Mouse (Mus musculus) mouse trophoblast stem cell (cell line): Measurements from ENCODE around the gene Pde8a.

Source experiments
- in situ Hi-C, 2 experiments: fragments of 300-500 bp; cut with MseI, MboI; formaldehyde crosslinking; loops; 2 replicates in 1 of 2; 3 replicates in 1 of 2; pipeline ENCODE4 v1.15.1; 2025

Pde8a gene

DNA sequence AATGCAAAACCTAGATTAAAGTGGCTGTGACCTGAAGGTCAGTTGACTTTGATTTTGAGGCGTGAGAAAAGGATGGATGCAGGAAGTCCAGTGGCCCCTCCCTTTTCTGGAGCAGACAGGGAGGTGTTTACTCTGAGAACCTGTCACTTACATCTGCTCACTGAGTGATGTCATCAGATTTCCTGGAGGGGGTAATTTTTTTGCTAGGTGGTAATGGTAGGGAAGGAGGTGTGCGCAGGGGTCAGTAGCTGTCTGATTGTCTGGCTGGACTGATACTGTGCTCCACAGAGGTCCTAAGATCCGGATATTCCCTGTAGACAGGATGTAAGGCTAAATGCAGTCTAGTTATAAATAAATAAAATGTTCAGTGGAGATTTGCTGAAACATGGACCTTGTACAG is 59.5 kb downstream of the Pde8a start:
- in situ Hi-C loops, result no loop called here

DNA sequence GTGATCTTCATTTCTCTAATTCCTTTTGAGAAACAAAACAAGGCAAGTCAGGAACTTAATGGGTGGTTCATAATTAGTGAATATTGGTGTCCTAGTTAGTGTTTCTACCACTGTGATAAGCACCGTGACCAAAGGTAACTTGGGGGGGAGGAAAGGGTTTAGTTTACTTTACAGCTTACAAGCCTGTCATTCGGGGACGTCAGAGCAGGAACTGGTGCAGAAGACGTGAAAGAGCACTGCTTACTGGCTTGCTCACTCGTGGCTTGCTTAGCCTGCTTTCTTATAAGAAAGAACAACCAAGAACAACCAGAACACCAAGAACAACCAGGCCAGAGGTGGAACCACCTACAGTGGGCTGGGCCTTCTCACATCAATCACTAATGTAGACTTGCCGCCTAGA is 65.6 kb downstream of the Pde8a start:
- in situ Hi-C loops, result no loop called here

DNA sequence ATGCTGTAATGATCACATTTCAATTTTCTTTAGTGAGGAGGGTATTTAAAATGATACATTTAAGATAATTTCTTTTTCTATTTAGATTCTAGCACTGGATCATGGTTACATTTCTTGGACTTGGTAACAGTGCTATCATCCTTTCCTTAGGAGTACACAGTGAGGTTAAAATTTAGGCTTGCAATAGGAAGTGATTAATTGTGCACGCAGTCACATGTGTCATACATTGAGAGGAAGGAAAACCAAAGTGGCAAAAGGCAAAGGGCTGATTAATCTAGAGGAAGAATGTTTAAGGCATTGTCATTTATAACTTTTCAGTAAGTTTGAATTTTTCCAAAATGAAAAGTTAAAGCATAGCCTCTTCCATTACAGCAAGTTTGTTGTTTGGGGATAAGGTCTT is 67.8 kb downstream of the Pde8a start:
- in situ Hi-C loops, result no loop called here

DNA sequence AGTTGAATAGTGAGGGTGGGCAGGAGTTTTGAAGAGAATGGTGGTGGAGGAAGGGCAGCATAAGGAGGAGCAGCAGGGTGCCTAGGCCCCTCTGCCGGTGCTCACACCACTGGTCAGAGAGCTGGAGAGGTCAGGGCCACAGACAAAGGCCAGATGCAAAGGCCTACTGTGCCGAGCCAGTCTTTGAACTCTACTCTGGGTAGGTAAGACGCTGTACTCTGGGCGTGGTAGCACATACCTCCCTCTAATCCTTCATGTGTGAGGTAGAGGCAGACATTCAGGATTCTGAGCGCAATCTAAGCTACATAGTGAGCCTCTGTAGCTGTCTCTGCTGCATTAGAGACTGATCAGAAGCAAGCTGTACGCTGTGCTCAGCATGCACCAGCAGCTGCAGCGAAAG is 73.1 kb downstream of the Pde8a start:
- in situ Hi-C loops, result no loop called here

DNA sequence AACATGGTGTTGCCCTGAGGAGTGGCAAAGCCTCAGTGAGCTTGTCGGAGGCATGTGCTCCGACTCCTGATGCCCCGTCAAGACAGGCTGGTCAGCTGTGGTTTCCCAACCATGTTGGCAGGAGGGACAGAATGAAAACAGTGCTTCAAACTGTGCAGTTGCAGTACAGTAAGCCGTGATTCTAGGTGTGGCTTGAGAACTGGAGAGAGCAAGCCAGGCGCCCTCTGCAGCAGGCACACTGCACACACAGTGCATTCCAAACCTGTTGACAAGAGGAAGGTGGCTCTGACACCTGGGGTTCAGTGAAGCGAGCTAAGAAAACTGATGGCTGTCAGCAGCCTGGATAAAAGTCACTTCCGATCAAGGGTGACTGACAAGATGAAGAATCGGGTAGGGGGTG is 73.5 kb downstream of the Pde8a start:
- in situ Hi-C loops, result no loop called here

DNA sequence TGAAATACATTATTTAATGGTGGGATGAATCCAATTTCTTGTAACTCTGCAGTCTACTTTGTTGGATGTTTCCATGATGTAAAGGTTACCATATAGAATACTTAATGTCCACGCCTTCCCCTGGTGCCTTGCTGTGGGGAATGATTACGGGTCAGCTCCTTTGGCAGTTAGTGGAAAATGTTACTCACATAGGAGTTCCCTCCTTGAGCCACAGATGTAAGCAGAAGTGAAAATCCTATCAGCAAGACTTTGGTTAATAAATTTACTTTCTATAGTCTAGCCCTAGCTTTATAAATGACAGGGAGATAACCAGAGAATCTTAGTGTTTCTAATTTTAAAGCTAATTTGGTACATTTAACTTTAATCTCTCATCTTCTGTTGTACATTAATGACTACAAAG is 81.8 kb downstream of the Pde8a start:
- in situ Hi-C loops, result no loop called here

DNA sequence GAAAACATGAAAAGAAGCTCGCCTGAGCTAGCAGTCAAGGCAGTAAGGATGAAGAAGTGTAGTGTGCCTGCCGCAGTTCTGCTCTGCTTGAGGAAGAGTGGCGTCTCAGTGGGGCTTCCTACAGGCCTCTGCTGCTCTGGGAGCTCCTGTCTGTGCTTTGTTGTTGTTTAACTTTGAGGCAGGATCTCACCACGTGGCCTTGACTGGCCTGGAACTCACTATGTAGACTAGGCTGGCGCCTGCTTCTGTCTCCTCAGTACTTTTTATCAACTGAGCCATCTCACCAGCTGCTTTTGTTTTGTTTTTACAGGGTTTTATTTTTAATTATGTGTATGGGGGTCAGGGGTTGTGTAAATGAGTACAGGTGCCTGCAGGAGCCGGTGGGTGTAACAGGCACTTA is 84.8 kb downstream of the Pde8a start:
- in situ Hi-C loops, result no loop called here

DNA sequence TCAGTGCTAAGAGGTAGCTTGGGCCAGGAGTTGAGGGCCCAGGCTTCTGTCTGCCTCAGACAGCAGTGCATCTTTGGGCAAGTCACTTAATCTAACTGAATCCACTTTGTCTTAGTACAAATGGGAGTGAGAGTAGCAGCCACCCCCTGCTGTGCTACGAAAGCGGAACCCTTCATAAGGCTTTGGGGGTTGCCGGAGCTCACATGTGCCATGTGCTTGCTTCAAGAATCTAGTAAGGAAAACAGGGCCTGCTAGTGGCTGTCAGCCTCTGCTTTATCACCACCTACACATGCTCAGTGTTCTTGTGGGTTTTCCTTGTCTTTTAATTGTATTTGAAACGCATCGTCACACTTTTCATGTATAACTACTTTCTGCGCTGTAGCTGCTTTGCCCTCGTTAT is 87.9 kb downstream of the Pde8a start:
- in situ Hi-C loops, result no loop called here

DNA sequence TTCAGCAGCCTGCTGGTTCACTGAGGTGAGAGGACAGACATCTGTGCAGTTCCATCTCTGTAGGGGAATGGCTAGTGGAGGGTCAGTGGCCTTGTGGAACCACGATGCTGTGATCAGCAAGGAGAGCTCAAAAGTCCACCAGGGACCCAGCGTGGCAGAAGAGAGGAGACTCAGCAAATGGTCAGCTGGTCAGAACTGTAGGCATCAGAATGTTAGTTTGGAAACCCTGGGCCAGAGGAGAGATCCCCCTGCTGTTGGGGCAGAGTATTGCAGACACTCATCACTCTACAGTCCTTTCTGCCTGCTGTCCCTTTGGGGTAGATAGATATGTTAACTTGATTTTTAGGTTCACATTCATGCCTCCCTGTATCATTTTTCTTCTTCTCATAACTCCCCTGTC is 90.3 kb downstream of the Pde8a start:
- in situ Hi-C loops, result no loop called here

DNA sequence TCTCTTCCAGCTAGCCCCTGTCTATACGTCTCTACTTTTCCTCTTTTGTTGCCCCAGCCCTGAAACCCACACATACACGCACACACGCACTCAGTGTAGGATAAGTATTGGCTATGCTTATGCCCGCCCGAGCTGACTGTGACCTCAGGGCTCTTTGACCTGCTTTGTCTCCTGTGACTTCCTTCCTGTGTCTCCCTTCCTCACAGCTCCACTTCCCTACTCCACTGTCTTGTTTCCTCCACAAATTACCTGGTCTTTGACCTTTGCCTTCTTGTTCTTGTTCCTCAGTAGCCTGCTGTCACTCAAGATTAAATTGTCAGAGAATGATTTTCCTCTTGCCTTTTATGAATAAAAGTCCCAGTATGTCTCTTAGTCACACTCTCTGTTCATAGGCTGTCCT is 90.7 kb downstream of the Pde8a start:
- in situ Hi-C loops, result no loop called here

DNA sequence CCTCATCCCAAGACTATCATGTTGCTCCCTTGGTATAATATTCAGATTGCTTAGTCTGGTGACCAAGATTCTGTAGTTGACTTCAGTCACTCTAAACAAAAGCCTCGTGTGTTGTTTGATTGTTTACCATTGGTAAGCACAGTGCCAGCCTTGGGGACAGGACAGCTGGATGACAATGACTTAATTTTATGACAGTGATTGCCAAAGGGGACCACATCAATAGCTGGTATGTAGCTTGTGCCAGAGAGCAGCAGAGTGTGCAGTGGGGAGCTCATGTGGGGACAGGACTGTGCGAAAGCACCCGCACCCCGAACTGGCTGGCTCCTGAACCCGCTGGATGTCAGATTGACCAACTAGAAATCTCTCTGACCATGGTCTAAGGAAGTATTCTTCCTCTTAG is 91.3 kb downstream of the Pde8a start:
- in situ Hi-C loops, result no loop called here

DNA sequence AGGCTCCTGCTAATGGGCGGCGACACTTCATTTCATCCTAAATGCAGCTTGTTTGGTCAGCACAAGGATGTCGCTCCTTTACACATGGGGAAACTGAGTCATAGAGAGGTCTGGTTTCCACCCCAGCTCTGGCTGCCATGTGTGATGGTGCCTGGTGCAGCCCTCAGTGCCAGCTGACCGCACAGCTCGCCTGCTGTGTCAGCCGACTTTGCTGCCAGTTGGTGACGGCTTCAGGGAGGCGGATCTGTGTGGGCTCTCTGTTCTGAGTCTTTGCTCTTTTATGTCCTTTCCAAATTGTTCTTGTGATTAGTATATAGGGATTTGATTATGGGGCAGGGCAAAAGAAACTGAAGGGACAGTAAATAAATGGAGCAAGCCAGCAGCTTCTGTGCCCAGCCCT is 94.3 kb downstream of the Pde8a start:
- in situ Hi-C loops, result no loop called here

DNA sequence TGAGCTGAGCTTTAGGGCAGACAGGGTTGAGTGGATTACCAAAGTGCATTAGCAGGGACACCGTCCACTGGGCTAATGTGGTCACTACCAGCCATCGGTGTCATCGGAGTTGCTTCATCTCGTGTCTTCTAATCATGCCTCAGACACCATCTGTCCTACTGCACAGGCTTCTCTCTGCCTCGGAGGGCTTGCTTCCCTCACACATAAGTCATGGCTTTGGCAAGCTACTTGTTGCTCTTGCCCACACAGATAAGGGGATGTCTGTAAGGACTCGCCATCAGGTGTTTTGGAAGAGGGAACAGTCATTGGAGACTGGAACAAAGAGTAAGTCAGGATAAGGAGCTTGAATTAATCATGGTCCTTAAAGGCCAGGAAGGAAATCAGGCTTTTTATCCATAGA is 95.9 kb downstream of the Pde8a start:
- in situ Hi-C loops, result no loop called here

DNA sequence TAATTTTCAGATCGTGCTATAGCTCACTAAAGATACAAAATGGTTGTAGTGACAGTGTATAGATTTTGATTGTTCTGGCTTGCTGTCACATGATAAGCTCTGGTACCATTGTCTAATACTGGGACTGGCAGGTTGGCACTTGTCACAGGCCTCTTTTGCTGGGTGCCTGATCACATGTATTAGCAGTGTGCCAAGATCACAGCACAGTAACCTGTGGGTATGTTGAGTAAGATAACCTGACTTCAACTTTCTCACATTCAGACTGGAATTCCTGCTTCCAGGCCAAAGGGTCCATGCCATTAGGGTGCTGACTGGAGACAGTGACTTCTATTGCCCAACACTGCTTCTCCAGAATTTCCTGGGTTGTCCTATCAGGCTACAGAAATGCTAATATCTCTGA is 97.7 kb downstream of the Pde8a start:
- in situ Hi-C loops, result no loop called here

DNA sequence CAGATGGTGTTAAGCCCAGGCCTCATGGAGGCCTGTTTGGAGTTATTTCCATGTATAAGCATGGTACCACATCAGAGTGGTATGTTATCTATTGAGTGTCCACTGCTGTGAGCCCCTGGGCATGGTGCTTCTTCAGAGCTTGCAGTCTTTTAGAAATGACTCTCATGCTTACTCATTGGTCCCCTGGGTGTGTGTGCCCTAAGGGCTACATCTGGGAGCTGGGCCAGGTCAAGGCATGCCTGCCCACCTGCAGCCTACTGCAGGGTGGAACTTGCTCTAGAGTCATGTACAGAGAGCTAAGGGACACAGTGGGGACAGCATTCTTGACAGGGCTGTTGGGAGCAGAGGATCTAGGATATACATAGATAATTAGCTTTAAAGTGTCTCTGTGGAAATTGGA is 98.2 kb downstream of the Pde8a start:
- in situ Hi-C loops, result no loop called here

DNA sequence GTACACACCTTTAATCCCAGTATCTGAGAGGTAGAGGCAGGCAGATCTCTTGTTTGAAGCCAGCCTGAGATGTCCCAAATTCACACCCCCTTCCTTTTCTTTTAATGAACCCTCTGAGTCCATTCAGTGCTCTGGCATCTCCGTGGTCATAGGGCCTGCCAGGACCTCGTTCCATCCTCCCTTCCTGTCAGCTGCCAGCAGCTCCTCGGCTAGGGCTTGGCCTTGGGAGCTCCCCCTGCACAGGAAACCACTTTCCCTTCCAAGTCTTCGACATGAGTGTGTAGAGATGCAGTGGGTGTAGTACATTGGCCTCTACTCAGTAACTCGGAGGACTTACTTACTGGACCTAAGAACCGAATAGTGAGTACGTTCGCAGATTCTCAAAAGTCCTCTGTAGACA is 102.2 kb downstream of the Pde8a start:
- in situ Hi-C loops, result no loop called here

DNA sequence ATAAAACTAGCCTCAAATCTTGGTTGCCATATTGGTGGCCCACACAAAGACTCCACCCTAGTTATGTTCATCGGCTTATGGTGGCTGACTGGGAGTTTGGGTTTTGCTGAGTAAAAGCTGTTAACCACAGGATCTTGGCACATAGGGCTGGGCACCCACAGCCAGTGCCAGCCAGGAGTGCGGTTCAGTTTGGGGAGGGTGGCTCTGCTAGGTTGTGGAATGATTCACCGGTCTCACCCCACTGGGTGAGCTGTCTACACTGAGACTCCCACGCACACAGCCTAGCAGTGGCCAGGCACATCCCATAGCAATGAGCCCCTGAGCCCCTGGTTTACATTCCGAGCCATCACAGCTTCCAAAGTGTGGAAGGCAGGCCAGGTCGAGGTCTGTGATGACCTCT is 106.4 kb downstream of the Pde8a start:
- in situ Hi-C loops, result no loop called here

DNA sequence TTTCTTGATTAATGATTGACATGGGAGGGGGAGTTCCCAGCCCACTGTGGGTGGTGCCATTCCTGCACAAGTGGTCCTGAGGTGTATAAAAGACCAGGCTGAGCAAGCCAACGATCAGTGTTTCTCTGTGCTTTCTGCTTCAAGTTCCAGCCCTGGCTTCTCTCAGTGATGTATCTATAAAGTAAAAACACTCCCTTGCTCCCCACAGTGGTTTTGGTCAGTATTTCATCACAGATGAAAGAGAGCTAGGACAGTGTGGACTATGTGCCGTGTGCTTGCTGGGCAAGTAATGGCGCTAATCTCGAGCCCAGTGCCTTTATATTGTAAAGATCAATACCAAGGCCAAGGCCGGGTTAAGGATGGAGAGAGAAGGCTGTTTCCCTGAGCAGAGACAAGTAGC is 108.4 kb downstream of the Pde8a start:
- in situ Hi-C loops, result no loop called here

DNA sequence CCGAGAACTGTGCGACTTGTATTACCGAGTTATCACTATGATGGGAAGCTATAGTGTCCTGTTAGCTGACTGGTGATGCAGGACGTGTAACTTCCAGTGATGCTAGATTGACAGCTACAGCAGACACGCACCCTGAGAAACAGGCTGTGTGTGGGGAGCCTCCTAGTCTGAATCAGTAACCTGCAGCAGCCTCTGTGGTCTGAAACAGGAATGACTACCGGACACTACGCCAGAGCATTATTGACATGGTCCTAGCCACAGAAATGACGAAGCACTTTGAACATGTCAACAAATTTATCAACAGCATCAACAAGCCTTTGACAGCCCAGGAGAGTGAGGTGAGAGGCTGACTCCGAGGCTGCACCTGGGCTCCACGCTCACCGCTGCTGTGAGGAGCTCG is 112.6 kb downstream of the Pde8a start:
- in situ Hi-C loops, result no loop called here

DNA sequence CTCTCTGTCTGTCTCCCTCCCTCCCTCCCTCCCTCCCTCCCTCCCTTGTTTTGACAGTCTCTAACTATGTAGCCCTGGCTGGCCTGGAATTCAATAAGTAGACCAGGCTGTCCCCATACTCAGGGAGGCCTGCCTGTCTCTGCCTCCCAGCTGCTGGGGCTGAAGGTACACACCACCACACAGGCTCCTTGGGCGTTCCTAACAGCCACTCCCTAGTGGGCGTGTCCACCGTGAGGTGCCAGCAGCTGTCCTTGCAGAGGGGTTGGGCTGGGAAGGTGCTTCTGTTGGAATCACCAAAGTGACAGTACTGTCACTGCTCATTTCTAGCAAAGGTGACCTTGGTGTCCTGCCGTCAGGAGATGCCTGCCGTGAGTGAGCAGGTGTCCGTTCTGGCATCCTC is 113.5 kb downstream of the Pde8a start:
- in situ Hi-C loops, result no loop called here

DNA sequence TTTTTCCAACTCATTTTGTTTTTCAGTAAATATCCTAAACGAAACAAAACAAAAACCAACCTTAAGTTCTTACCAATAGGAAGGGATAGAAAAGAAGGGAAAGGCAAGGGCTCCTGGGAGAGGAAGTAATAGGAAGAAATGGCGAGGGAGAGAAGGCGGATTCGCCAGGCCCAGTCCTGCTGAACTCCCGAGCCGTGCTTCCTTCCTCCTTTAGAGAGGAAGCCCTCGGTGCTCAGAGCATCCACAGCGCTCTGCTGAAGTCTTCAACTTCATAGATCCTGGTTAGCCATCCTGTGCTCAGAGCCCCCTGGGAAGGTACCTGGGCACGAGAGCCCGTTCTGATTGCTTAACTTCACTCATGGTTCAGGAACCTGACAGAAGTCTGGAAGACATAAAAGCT is 114.3 kb downstream of the Pde8a start:
- in situ Hi-C loops, result no loop called here

DNA sequence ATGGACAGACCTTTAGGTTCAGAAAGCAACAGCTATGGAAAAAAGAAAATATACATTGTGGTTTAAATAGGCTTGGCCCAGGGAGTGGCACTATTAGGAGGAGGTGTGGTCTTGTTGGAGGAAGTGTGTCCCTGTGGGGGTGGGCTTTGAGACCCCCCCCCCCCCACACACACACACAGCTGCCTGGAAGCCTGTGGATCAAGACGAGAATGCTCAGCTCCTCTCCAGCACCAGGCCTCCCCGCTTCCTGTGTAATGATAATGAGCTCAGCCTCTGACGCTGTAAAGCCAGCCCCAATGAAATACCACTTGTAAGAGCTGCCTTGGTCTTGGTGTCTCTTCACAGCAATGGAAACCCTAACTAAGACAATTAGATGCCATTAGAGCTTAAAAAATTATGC is 117.4 kb downstream of the Pde8a start:
- in situ Hi-C loops, result loop anchor here in 1 of 2 experiments (5.0 kb wide), 1 partner anchor 163 kb away; no protein-coding TSS in a partner anchor

DNA sequence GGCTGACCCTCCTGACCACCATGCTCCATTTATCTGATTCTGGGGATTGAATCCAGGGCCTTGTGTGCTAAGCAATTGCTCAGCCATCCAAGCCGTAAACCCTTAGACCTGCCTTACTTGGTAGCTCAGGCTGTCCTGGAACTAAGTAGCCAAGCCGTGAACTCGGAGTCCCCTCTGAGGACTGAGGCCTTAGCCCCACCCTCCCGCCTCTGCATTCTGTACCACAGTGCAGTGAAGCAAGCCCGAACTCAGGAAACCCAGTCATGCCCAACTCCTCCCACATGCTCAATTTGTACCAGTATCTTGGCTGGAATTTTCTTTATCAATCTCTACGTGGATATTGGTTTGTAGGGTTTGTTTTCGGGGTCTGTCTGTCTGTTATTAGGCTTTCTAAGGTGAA is 118.5 kb downstream of the Pde8a start:
- in situ Hi-C loops, result loop anchor here in 1 of 2 experiments (5.0 kb wide), 1 partner anchor 165 kb away; no protein-coding TSS in a partner anchor

DNA sequence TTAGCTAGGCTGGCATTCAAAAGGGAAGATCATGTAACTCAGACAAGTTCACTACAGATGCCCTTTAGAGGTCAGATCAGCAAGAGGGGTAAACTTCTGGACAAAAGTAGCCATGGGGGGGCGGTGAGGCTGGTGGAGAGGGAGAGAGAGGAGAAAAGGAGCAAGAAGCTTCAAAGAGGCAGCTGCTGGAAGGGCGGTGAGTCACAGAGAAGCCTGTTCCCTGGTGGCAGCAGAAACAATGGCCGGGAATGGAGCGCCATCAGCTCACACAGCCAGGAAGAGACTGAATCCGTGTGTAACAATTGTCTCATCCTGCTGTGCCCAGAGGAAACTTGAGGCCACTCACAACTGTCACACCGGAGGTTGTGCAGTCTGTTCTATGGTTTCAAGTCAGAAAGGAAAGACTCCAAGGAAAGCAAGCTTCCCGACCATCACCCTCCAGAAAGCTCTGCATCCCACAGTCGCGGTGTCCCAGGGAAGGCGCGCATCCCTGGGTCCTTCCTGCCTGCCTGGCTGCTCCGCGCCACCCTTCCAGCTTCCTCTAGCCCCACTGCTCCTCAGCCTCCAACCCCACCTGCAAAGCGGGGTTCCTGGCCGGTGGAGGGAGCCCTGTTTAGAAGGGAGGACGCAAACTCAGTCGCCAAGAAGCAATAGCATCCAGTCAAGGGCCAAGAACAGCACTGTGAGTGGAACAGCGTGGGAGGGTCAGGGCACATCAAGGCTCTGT is 122.5 kb downstream of the Pde8a start:
- in situ Hi-C loops, result loop anchor here in 1 of 2 experiments (5.0 kb wide), 1 partner anchor 169 kb away; no protein-coding TSS in a partner anchor
